Comparison of ENCODE assay signal across 24 mouse cellular contexts in genomic region chr9:62466053-62466452, GRCm38 (mm10).
A peak's percentile ranks its signal among the peaks of the same experiment; 100 is the strongest.
DNase-seq lines count a peak whose midpoint lies in the region; ATAC-seq and TF ChIP-seq lines count a peak whose summit lies in the region.
"Had no signal": no experiment of that assay in that cellular context is flagged by ENCODE, and none has a peak within 500 bp of the region (broad histone marks: within the 10 kb centered on the region; RNA-seq: fewer than 3 reads in every experiment).

No protein-coding gene starts in this region.

- intact Hi-C loops in gastrocnemius, adult 2 months (cut with DNase I), result no loop called here

- no peak overlapping the region for H3K4me3 ChIP-seq in gastrocnemius, adult 2 months
- H3K4me3 ChIP-seq in lung, embryonic 14.5 days (ENCODE audit: low read depth, low read length), result no peak overlapping the region
- H3K4me3 ChIP-seq: forebrain, embryonic 15.5 days; hindbrain, embryonic 15.5 days; left cerebral cortex, adult 2 months; limb, embryonic 13.5 days; liver, embryonic 13.5 days; midbrain, embryonic 13.5 days; neural tube, embryonic 13.5 days had no signal

- H3K27ac ChIP-seq in gastrocnemius, adult 2 months, result no peak overlapping the region
- no peak overlapping the region for H3K27ac ChIP-seq in lung, embryonic 14.5 days (ENCODE audit: low read depth)
- H3K27ac ChIP-seq: forebrain, embryonic 15.5 days; hindbrain, embryonic 15.5 days; kidney, postnatal 0 days; left cerebral cortex, adult 2 months; limb, embryonic 13.5 days; liver, embryonic 13.5 days; macrophage; midbrain, embryonic 13.5 days; neural tube, embryonic 13.5 days; stomach, postnatal 0 days had no signal

- ATAC-seq in lung, embryonic 14.5 days (ENCODE audit: insufficient read depth), result 0 out of 2 replicates have a peak, but pooled peaks have one; percentile 32
- ATAC-seq: forebrain, embryonic 15.5 days; midbrain, embryonic 13.5 days had no signal

- no peak overlapping the region for H3K9ac ChIP-seq in lung, embryonic 14.5 days
- H3K9ac ChIP-seq: forebrain, embryonic 15.5 days; hindbrain, embryonic 15.5 days; limb, embryonic 13.5 days; liver, embryonic 13.5 days; midbrain, embryonic 13.5 days; neural tube, embryonic 13.5 days had no signal

- no peaks in the 10 kb centered on the region for H3K4me1 ChIP-seq in lung, embryonic 14.5 days (ENCODE audit: insufficient read depth)
- H3K4me1 ChIP-seq: liver, embryonic 13.5 days had no signal

- DNase-seq in gastrocnemius, adult 2 months, result peak; percentile 12
- no peak for DNase-seq in gastrocnemius, postnatal 25 days
- DNase-seq in kidney, postnatal 10 days, result peak; percentile 47
- no peak for DNase-seq in kidney, adult 18-20 months
- no peak for DNase-seq in lung, embryonic 14.5 days
- no peak for DNase-seq in lung, postnatal 14 days
- DNase-seq in lung, postnatal 36 days, result peak; percentile 49
- no peak for DNase-seq in urinary bladder, adult 18-20 months (ENCODE audit: low spot score in 2 of 2)
- DNase-seq: cerebellum, adult 8-10 months; cerebellum, postnatal 36 days; kidney, adult 8-10 months; liver, embryonic 13.5 days; right cerebral cortex, postnatal 4 days; thymus, adult 18-20 months; thymus, postnatal 36 days had no signal

- H3K36me3 ChIP-seq in lung, embryonic 14.5 days (ENCODE audit: insufficient read depth), result no peaks in the 10 kb centered on the region
- H3K36me3 ChIP-seq: forebrain, embryonic 15.5 days; hindbrain, embryonic 15.5 days; limb, embryonic 13.5 days; liver, embryonic 13.5 days; midbrain, embryonic 13.5 days; neural tube, embryonic 13.5 days had no signal

- 65% methylated on average over 8 of the region's 8 CpGs for WGBS in lung, embryonic 14.5 days

- no peak overlapping the region for H3K4me2 ChIP-seq in lung, embryonic 14.5 days
- H3K4me2 ChIP-seq: forebrain, embryonic 15.5 days; hindbrain, embryonic 15.5 days; limb, embryonic 13.5 days; liver, embryonic 13.5 days; midbrain, embryonic 13.5 days; neural tube, embryonic 13.5 days had no signal

- H3K27me3 ChIP-seq in lung, embryonic 14.5 days (ENCODE audit: insufficient read depth, low read length), result no peaks in the 10 kb centered on the region
- H3K27me3 ChIP-seq: forebrain, embryonic 15.5 days; hindbrain, embryonic 15.5 days; limb, embryonic 13.5 days; liver, embryonic 13.5 days; midbrain, embryonic 13.5 days; neural tube, embryonic 13.5 days had no signal

- H3K9me3 ChIP-seq in lung, embryonic 14.5 days (ENCODE audit: low read depth, low read length), result no peaks in the 10 kb centered on the region
- H3K9me3 ChIP-seq: forebrain, embryonic 15.5 days; hindbrain, embryonic 15.5 days; limb, embryonic 13.5 days; liver, embryonic 13.5 days; midbrain, embryonic 13.5 days; neural tube, embryonic 13.5 days had no signal

- TF ChIP-seq CTCF in gastrocnemius, adult 2 months (IDR thresholded peaks at IDR 0.05), result no peak
- no peak for TF ChIP-seq CTCF in lung, embryonic 14.5 days (IDR thresholded peaks at IDR 0.05; ENCODE audit: low read depth)

Comparison
In these comparisons a context has a peak if more than half of its experiments do, and no peak if none do; other contexts are left out.
1. DNase-seq: peak in gastrocnemius, adult 2 months (single experiment), kidney, postnatal 10 days (single experiment) and lung, postnatal 36 days (single experiment); none in gastrocnemius, postnatal 25 days (single experiment), kidney, adult 18-20 months (single experiment), lung, embryonic 14.5 days (single experiment), lung, postnatal 14 days (single experiment) and urinary bladder, adult 18-20 months (0 of 2).